Mouse (Mus musculus) skeletal muscle tissue, postnatal 0 days (tissue): Measurements from ENCODE around the gene Dchs1. TPM values are rescaled to one million over a fixed set of nuclear protein-coding genes. Genes with fewer than 3 reads are reported as not detected.

Experiments used
- polyA plus RNA-seq: library from polyadenylated mRNA; unstranded; fragments of >200 nt; fragmentation: Nextera tagmentation; extraction: Ambion mirVana; gene quantifications from 2 replicates; pipeline ENCODE4 v1.2.1, GENCODE M21; 2015

The Dchs1 gene
- polyA plus RNA-seq, result 3.5 TPM in 2 replicates

GRCm38 (mm10) chr7:105787285-105788140 lies at the start of gene Dchs1:
TSS of gene Dchs1 (minus strand) at chr7:105787654.

GRCm38 (mm10) chr7:105810877-105811489 lies 23.5 kb upstream of the Dchs1 start, which contains the start of gene Mrpl17:
TSS of gene Mrpl17 (minus strand) at chr7:105811099.

GRCm38 (mm10) chr7:105751491-105752433 lies 35.7 kb downstream of the Dchs1 start, which contains the start of gene Tpp1:
TSS of gene Tpp1 (minus strand) at chr7:105752235.

GRCm38 (mm10) chr7:105743926-105744590 lies 43.4 kb downstream of the Dchs1 start, which contains the start of gene Taf10:
TSS of gene Taf10 (minus strand) at chr7:105744361.

GRCm38 (mm10) chr7:105736911-105737521 lies 50.4 kb downstream of the Dchs1 start, which contains the start of gene Rrp8:
TSS of gene Rrp8 (minus strand) at chr7:105737385.

GRCm38 (mm10) chr7:105736264-105736901 lies 51.1 kb downstream of the Dchs1 start, which contains the start of gene Ilk:
TSS of gene Ilk (plus strand) at chr7:105736592.

Other genes with a start within 250 kb of the Dchs1 start
- gene Smpd1, start 233.3 kb downstream of the Dchs1 start, polyA plus RNA-seq, result 41.9 and 44.7 TPM in 2 replicates
- gene Apbb1, start 206.0 kb downstream of the Dchs1 start, polyA plus RNA-seq, result 15.7 and 18.3 TPM in 2 replicates
- 0.54 and 0.94 TPM in 2 replicates for gene Hpx, start 187.5 kb downstream of the Dchs1 start, polyA plus RNA-seq
- gene Trim3, start 154.1 kb downstream of the Dchs1 start, polyA plus RNA-seq, result 15.6 and 17.9 TPM in 2 replicates
- 179 and 197 TPM in 2 replicates for gene Timm10b, start 147.6 kb downstream of the Dchs1 start, polyA plus RNA-seq
- gene Arfip2, start 147.2 kb downstream of the Dchs1 start, polyA plus RNA-seq, result 32.8 and 41.9 TPM in 2 replicates
- gene Gm45799, start 147.1 kb downstream of the Dchs1 start, polyA plus RNA-seq, result 37.9 and 39.9 TPM in 2 replicates
- gene Dnhd1, start 136.8 kb downstream of the Dchs1 start, polyA plus RNA-seq, result 0.46 and 0.71 TPM in 2 replicates
- gene Ilk, start 51.1 kb downstream of the Dchs1 start, polyA plus RNA-seq, result 343 and 379 TPM in 2 replicates
- gene Rrp8, start 50.3 kb downstream of the Dchs1 start, polyA plus RNA-seq, result 16.4 and 21.1 TPM in 2 replicates
- 75.4 and 75.7 TPM in 2 replicates for gene Taf10, start 43.3 kb downstream of the Dchs1 start, polyA plus RNA-seq
- 45.6 and 54.1 TPM in 2 replicates for gene Tpp1, start 35.4 kb downstream of the Dchs1 start, polyA plus RNA-seq
- gene Mrpl17, start 23.4 kb upstream of the Dchs1 start, polyA plus RNA-seq, result 334 and 340 TPM in 2 replicates
- gene Gm4070, start 166.3 kb upstream of the Dchs1 start, polyA plus RNA-seq, result 1.3 TPM in 1 of 2 replicates, not detected in the other